Mouse (Mus musculus): ENCODE data around the gene Ctcf. TPM values are rescaled to one million over a fixed set of nuclear protein-coding genes. Genes with fewer than 3 reads are reported as not detected.

The Ctcf gene
- total and polyA plus RNA-seq, 2 experiments from 2014 or later = 52.5 to 86.0 TPM

DNA sequence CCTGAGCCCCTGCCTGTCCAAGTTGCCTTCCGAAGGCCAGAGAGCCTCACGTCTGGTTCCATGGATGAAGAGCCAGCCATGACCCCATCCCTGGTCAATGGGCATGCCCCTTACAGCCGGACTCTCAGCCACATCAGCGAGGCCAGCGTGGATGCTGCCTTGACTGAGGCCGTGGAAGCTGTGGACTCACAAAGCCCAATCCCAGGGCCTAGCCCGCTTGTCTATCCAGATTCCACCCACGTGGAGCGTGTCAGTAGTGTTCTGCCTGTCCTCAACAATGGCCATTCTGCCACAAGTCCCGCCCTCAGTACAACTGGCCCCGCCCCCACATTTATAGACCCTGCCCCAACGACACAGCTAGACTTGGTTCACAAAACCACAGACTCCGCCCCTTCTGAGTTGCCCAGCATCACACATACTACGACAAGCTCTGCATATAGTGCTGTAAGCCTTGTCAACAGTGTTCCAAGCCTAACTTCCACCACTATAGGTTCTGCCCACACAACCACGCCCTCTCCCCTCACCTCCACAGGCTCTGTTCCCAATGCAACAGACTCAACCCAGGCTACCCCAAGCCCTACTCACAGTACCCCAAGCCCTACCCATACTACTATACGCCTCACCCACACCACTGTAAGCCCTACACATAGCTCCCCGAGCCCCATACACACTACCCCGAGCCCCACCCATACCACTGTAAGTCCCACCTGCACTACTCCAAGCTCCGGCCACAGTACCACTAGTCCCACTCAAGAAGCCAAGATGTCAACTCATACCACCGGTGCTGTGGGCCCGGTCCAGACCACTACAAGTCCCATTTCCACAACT is 18.7 kb upstream of the Ctcf start:
- H3K4me3 ChIP-seq (ENCODE audit: low read depth, low read length) = no peak overlapping the region
- 88% methylated on average over 21 of the region's 21 CpGs for WGBS
- no peak overlapping the region for H3K9ac ChIP-seq
- ATAC-seq = no peak
- H3K27me3 ChIP-seq (ENCODE audit: insufficient read depth, low read length) = no peaks in the 10 kb centered on the region
- no peak for DNase-seq
- H3K36me3 ChIP-seq (ENCODE audit: insufficient read depth) = peaks cover 72% of the 10 kb centered on the region
- H3K27ac ChIP-seq (ENCODE audit: low read depth, low read length) = no peak overlapping the region
- H3K4me1 ChIP-seq (ENCODE audit: insufficient read depth) = no peaks in the 10 kb centered on the region; the same call in 1 of the 2 replicates
- no peaks in the 10 kb centered on the region for H3K9me3 ChIP-seq (ENCODE audit: low read length)
- TF ChIP-seq CTCF (IDR thresholded peaks at IDR 0.05; ENCODE audit: low read depth) = no peak
- no peak overlapping the region for H3K4me2 ChIP-seq (ENCODE audit: low read depth)

DNA sequence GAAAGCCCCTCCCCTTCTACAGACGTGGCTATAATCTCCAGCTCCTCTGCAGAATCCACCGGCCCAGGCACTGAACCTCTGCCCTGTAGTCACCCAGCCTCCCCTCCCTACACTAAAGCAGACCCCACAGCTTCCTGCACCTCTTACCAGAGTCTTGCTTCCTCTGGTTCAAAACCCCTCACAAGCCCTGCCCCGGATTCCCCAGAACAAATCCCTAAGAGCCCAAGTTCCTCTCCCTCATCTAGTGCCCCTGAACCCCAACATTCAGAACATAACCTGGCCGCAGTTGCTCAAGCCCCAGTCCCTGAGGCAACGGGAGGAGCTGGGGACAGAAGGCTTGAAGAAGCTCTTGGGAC is 18.1 kb upstream of the Ctcf start:
- H3K36me3 ChIP-seq (ENCODE audit: insufficient read depth) = peaks cover 75% of the 10 kb centered on the region
- no peak overlapping the region for H3K27ac ChIP-seq (ENCODE audit: low read depth, low read length)
- no peaks in the 10 kb centered on the region; the same call in 1 of the 2 replicates for H3K4me1 ChIP-seq (ENCODE audit: insufficient read depth)
- ATAC-seq = no peak
- TF ChIP-seq CTCF (IDR thresholded peaks at IDR 0.05; ENCODE audit: low read depth) = no peak
- WGBS = 96% methylated on average over 5 of the region's 5 CpGs
- H3K4me3 ChIP-seq (ENCODE audit: low read depth, low read length) = no peak overlapping the region
- DNase-seq = no peak
- H3K27me3 ChIP-seq (ENCODE audit: insufficient read depth, low read length) = no peaks in the 10 kb centered on the region
- no peak overlapping the region for H3K9ac ChIP-seq
- no peak overlapping the region for H3K4me2 ChIP-seq (ENCODE audit: low read depth)
- H3K9me3 ChIP-seq (ENCODE audit: low read length) = no peaks in the 10 kb centered on the region

DNA sequence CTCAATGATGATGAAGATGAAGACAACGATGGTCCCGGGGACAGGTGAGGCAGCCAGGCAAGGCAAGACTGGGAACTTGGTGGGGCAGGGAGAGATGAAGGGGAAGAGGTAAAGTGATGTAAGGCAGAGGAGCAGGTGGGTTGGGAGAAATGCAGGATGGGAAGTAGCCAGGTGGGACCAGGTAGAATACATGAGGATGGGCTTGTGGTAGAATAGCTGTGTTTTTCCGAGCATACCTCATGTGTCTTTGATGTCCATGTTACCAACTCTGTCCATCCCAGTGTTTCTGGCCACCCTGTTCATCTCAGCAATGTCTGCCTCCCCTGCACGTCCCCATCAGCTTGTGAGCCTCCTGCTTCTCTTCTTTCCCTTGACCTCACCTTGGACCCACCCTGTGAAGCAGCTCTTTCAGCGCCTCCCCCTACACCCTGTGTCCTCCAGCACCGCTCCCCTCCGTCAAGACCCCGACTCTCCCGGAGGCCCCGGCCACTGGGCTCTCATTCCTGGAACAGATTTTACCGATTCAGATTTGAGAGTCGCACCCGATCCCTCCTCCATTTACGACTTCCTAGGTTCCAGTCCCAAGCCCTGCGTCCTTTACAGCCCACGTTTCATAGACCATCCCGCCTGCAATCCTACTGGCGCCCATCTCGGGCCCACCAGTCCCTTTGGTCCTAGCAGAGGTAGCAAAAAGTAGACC is 17.3 kb upstream of the Ctcf start:
- ATAC-seq (no peak), DNase-seq (no peak)
- H3K27me3 ChIP-seq (ENCODE audit: insufficient read depth, low read length) = no peaks in the 10 kb centered on the region
- H3K9ac ChIP-seq = no peak overlapping the region
- H3K4me1 ChIP-seq (ENCODE audit: insufficient read depth) = peaks cover 4% of the 10 kb centered on the region; the same call in 1 of the 2 replicates
- no peak overlapping the region for H3K27ac ChIP-seq (ENCODE audit: low read depth, low read length)
- 93% methylated on average over 19 of the region's 19 CpGs for WGBS
- H3K4me3 ChIP-seq (ENCODE audit: low read depth, low read length) = no peak overlapping the region
- no peaks in the 10 kb centered on the region for H3K9me3 ChIP-seq (ENCODE audit: low read length)
- no peak overlapping the region for H3K4me2 ChIP-seq (ENCODE audit: low read depth)
- TF ChIP-seq CTCF (IDR thresholded peaks at IDR 0.05; ENCODE audit: low read depth) = no peak
- H3K36me3 ChIP-seq (ENCODE audit: insufficient read depth) = peaks cover 79% of the 10 kb centered on the region

DNA sequence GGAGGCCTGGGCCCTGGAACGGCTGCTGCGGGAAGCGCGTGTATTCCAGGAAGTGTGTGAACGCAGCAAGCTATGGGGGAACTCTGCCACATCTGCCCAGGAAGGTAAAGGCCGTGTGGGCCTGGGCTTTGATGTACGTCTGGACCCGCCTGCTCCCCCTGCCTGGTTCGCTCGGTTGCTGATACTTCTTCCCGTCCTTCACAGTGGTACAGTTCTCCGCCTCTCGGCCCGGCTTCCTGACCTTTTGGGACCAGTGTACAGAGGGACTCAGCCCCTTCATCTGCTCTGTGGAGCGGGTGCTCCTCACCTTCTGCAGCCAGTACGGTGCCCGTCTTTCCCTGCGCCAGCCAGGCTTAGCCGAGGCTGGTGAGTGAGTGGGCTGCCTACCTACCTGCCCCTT is 16.2 kb upstream of the Ctcf start:
- H3K4me1 ChIP-seq (ENCODE audit: insufficient read depth) = 0 out of 2 replicates have a peak, but pooled peaks cover 11% of the 10 kb centered on the region
- no peak for TF ChIP-seq CTCF (IDR thresholded peaks at IDR 0.05; ENCODE audit: low read depth)
- 85% methylated on average over 19 of the region's 19 CpGs for WGBS
- H3K27ac ChIP-seq (ENCODE audit: low read depth, low read length) = no peak overlapping the region
- DNase-seq (no peak), ATAC-seq (no peak)
- H3K9ac ChIP-seq = no peak overlapping the region
- H3K4me3 ChIP-seq (ENCODE audit: low read depth, low read length) = no peak overlapping the region
- H3K9me3 ChIP-seq (ENCODE audit: low read length) = no peaks in the 10 kb centered on the region
- H3K4me2 ChIP-seq (ENCODE audit: low read depth) = no peak overlapping the region
- peaks cover 72% of the 10 kb centered on the region for H3K36me3 ChIP-seq (ENCODE audit: insufficient read depth)
- no peaks in the 10 kb centered on the region for H3K27me3 ChIP-seq (ENCODE audit: insufficient read depth, low read length)

DNA sequence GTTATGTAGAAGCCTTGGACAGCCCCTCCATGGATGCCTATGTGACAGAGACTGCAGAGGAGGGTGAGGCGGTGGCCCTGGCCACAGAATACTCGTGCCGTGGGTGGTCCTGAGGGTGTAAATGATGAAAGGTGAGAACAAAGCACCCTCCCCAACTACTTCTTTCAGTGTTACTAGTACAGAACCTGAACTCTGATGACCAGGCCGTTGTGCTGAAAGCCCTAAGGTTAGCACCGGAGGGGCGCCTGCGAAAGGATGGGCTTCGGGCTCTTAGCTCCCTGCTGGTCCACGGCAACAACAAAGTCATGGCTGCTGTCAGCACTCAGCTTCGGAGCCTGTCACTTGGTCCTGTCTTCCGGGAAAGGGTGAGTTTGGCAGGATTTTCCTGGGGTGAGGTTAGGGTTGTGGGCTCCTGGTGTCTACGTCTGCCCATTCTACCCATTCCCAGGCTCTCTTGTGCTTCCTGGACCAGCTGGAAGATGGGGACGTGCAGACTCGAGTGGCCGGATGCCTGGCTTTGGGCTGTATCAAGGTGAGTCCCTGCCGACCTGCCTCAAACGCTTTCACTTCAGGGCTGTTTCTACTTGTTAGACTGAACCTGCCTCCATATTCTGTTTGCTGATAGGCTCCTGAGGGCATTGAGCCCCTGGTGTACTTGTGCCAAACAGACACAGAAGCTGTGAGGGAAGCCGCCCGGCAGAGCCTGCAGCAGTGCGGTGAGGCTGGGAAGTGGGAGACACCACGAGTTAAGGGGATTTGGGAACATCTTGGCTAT is 15.2 kb upstream of the Ctcf start:
- no peak for ATAC-seq
- no peaks in the 10 kb centered on the region for H3K9me3 ChIP-seq (ENCODE audit: low read length)
- H3K36me3 ChIP-seq (ENCODE audit: insufficient read depth) = peaks cover 63% of the 10 kb centered on the region
- H3K4me3 ChIP-seq (ENCODE audit: low read depth, low read length) = no peak overlapping the region
- no peak for DNase-seq
- H3K9ac ChIP-seq = no peak overlapping the region
- TF ChIP-seq CTCF (IDR thresholded peaks at IDR 0.05; ENCODE audit: low read depth) = no peak
- H3K27me3 ChIP-seq (ENCODE audit: insufficient read depth, low read length) = no peaks in the 10 kb centered on the region
- no peak overlapping the region for H3K4me2 ChIP-seq (ENCODE audit: low read depth)
- H3K4me1 ChIP-seq (ENCODE audit: insufficient read depth) = 0 out of 2 replicates have a peak, but pooled peaks cover 11% of the 10 kb centered on the region
- H3K27ac ChIP-seq (ENCODE audit: low read depth, low read length) = no peak overlapping the region
- 85% methylated on average over 21 of the region's 21 CpGs for WGBS

DNA sequence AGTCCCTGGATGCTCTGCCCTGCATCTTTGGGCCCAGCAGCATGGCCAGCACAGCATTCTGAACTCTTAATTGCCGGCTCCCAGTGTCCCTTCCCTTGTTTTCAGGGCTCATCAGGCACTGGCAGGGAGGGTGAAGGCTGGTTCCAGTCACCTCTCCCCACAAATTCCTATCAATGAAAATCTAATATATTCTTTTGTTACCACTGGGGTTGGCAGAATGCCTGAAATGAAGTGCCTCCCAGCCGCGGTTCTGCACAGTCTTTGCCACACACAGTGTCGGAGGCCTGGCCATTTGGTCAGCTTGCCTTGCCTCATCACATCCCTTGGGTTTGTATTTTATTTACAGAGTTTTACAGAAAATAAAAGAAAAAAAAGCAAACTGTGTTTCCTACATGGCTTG is 14.5 kb upstream of the Ctcf start:
- Histone ChIP-seq H3K36me3 (ENCODE audit: insufficient read depth) (peaks cover 56% of the 10 kb centered on the region), H3K9ac (no peak overlapping the region), H3K4me1 (ENCODE audit: insufficient read depth) (0 out of 2 replicates have a peak, but pooled peaks cover 11% of the 10 kb centered on the region), H3K27me3 (ENCODE audit: insufficient read depth, low read length) (no peaks in the 10 kb centered on the region), H3K4me2 (ENCODE audit: low read depth) (no peak overlapping the region), H3K27ac (ENCODE audit: low read depth, low read length) (peak overlapping the region; percentile 48; the same call in 1 of the 2 replicates), H3K4me3 (ENCODE audit: low read depth, low read length) (no peak overlapping the region), H3K9me3 (ENCODE audit: low read length) (no peaks in the 10 kb centered on the region)
- ATAC-seq (peak; percentile 12; the same call in 1 of the 2 replicates), DNase-seq (peak; percentile 20)
- 16% methylated on average over 4 of the region's 4 CpGs for WGBS
- TF ChIP-seq CTCF (IDR thresholded peaks at IDR 0.05; ENCODE audit: low read depth) = no peak

Data from forebrain, postnatal 0 days (tissue).